In the genomic region with DNA sequence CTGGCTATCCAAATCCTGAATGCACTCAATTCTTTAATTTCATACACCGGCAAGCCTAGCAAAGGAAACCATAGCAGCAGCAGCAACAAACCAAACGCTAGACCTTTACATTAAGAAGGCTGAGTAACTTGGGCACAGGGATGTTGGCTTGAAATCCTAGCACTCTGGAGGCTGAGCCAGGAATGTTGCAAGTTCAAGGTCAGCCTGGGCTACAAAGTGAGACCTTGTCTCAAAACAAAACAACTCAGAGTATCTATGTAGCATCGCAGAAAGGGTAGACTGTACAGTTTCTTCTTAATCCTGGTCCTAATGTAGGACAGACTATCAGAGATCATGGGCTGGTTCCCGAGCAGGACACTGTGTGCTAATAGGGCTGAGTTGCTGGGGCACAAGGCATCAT, we compare ENCODE assay signal across 20 mouse cellular contexts.
"Had no signal": no experiment of that assay in that cellular context is flagged by ENCODE, and none has a peak within 500 bp of the region (broad histone marks: within the 10 kb centered on the region; RNA-seq: fewer than 3 reads in every experiment).

No protein-coding gene starts in this region.

- H3K36me3 ChIP-seq: limb, embryonic 12.5 days; lung, embryonic 15.5 days; stomach, embryonic 15.5 days had no signal

- DNase-seq: kidney, adult 2 months; kidney, postnatal 10 days; kidney, postnatal 36 days; layer of hippocampus, postnatal 36 days; lung, adult 18-20 months; lung, postnatal 10 days; lung, postnatal 36 days; right cerebral cortex, postnatal 4 days; thymus, postnatal 36 days had no signal

- H3K9me3 ChIP-seq: limb, embryonic 12.5 days; limb, embryonic 15.5 days; lung, embryonic 15.5 days; megakaryocyte, embryonic 14.5 days; midbrain, embryonic 10.5 days; midbrain, embryonic 13.5 days; stomach, embryonic 15.5 days had no signal

- H3K27ac ChIP-seq: left cerebral cortex, adult 2 months; limb, embryonic 12.5 days; limb, embryonic 15.5 days; lung, embryonic 15.5 days; midbrain, embryonic 10.5 days; midbrain, embryonic 13.5 days; stomach, embryonic 15.5 days had no signal

- H3K4me3 ChIP-seq: left cerebral cortex, adult 2 months; limb, embryonic 12.5 days; limb, embryonic 15.5 days; lung, embryonic 15.5 days; megakaryocyte, embryonic 14.5 days; midbrain, embryonic 10.5 days; midbrain, embryonic 13.5 days; myocyte had no signal

- H3K27me3 ChIP-seq: limb, embryonic 12.5 days; limb, embryonic 15.5 days; lung, embryonic 15.5 days; megakaryocyte, embryonic 14.5 days; midbrain, embryonic 13.5 days; stomach, embryonic 15.5 days had no signal

- ATAC-seq: intestine, postnatal 0 days; midbrain, embryonic 13.5 days; midbrain, embryonic 16.5 days had no signal

- H3K9ac ChIP-seq: limb, embryonic 12.5 days; limb, embryonic 15.5 days; lung, embryonic 15.5 days; midbrain, embryonic 13.5 days; stomach, embryonic 15.5 days had no signal

- H3K4me2 ChIP-seq: limb, embryonic 12.5 days; limb, embryonic 15.5 days; lung, embryonic 15.5 days; midbrain, embryonic 13.5 days; stomach, embryonic 15.5 days had no signal
